Mouse (Mus musculus) brown adipose tissue, adult 24 weeks (tissue): ENCODE measurements at regions not wholly inside any gene's neighbourhood (a gene's known extent, or its start where the extent isn't known, plus 50 kb on each side); places are given as distances from the start of the nearest gene placed in this dataset.

ENCODE experiments used
- H3K27ac ChIP-seq: fragments of 200-500 bp; replicated peaks from 2 replicates; pipeline ENCODE4 v1.5.1; 2012; ENCODE audit warnings: low read depth, mild to moderate bottlenecking, low read length
- H3K4me1 ChIP-seq: fragments of 200-500 bp; 2 replicates; pipeline ENCODE4 v1.6.1; 2012; ENCODE audit warnings: low read length, mixed read lengths; ENCODE audit not compliant: control insufficient read depth, insufficient read depth, insufficient read length
- H3K4me3 ChIP-seq: fragments of 200-500 bp; 2 replicates; pipeline ENCODE4 v1.5.1; 2012; ENCODE audit warnings: low read depth, mild to moderate bottlenecking, low read length, moderate library complexity; ENCODE audit not compliant: insufficient read depth

DNA sequence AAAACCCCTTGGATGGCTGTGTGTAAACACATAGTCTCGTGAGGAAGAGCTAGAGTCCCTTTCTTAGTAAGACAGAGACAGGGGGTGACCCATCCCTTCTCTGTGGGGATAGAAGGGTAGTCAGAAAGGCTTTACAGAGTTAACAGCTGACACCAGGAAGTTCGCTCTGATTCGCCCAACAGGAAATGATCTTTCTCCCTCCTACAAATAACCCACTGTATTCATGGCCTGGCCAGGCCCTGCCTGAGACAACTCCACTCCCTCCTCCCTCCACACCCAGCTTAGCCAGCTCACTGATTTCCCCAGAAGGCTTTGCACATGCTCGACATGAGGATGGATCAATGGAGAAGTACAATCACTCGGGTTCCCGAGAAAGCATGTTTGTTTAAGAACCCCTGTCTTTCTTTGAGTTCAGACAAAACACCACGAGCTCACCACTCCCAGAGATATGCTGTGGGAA, 113.4 kb downstream of the Gm826 start:
- Histone ChIP-seq H3K4me3 (no peak overlapping the region), H3K4me1 (peaks cover 3% of the 10 kb centered on the region; the same call in 1 of the 2 replicates), H3K27ac (no peak overlapping the region)

DNA sequence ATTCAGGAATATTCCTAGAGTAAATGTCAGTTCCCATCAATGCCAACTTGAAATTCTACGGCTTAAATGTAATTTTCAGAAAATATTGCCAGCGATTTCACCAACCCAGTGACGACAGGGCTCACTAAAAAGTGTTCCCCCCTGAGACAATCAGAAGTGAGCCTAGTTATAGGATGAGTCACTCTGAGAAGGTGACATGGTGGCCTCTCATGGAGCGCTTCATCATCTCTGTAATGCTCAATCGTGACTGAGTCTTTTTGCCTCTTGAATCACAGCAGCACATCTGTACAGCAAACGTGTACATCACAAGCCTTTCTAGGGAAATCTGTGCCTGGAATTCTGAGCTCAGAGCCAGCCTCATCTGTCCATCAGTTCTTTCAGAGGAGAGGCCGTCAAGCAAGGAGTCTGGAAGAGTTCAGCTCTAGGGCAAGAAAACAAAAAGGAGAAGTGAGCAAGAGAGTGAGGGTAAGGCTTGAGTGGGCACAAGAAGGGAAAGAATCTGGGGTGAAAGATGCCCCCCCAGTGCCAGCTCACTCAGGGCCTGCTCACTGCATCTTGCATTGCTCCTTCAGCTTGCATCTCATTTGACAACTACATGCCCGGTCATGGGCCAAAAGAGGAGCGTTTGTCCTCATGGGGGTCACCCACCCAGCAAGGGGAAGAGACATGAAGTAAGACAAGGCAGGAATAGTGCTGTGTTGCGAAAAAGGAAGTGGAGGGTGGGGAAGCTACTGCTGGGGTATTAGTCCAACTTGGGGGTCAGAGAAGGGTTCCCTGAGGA, 119.7 kb downstream of the Gm826 start:
- H3K27ac ChIP-seq: peak overlapping the region; percentile 9
- H3K4me3 ChIP-seq: no peak overlapping the region
- H3K4me1 ChIP-seq: no peaks in the 10 kb centered on the region

- Histone ChIP-seq H3K4me1 (no peaks in the 10 kb centered on the region), H3K27ac (0 out of 2 replicates have a peak overlapping the region, but pooled peaks have one; percentile 8), H3K4me3 (no peak overlapping the region)
These were observed 123.5 kb downstream of the Gm826 start for GRCm38 (mm10) chr2:160210507-160210906.

DNA sequence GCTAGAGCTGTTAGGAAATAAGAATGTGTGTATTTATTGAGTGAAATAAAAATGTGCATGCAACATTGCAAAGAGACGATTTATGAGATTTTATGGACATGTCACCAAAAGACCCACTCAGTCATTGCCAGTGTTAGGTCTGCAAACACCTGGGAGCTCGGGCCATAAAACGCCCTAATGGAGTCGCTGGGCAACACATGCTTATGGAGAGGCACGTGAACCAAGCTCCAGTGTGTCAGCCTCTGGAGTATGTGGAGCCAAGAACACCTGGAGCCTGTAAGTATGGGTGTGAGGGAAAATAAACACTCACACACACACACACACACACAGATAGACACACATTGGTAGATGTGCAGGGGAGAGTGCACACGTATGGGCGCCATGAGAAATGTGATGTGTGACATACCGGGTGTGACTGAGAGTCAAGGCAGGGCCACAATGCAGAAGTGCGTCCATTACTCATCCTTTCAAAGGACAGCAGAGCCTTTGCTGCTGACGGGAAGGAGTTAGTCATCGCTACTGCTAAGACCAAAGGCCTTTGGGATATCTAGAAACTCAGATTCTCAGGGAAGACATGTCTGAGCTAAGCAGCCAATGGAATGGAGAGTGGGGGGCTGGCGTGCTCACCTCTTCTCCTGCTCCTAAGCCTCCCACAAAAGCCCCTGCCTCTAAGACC, 124.2 kb downstream of the Gm826 start:
- 0 out of 2 replicates have a peak overlapping the region, but pooled peaks have one; percentile 8 for H3K27ac ChIP-seq
- no peaks in the 10 kb centered on the region for H3K4me1 ChIP-seq
- no peak overlapping the region for H3K4me3 ChIP-seq

DNA sequence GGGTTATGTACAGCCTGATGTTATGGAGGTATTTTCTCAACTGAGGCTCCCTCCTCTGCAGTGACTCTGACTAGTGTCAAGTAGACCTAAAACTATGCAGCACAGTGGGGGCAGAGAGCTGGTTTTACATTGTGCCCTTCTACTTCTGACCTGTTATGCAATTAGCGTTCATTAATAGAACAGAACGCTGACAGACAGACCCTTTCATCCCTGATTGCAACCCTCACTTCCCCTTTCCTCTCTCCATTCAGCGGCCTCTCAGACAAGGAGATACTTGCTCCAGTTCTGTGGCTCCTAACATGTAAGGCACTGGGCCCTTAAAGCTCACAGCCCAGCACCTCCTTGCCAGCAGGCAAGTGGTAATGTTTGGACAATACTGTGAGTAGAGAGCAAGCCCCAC, 125.7 kb downstream of the Gm826 start:
- H3K4me1 ChIP-seq: no peaks in the 10 kb centered on the region
- peak overlapping the region; percentile 47; the same call in 1 of the 2 replicates for H3K27ac ChIP-seq
- no peak overlapping the region for H3K4me3 ChIP-seq

DNA sequence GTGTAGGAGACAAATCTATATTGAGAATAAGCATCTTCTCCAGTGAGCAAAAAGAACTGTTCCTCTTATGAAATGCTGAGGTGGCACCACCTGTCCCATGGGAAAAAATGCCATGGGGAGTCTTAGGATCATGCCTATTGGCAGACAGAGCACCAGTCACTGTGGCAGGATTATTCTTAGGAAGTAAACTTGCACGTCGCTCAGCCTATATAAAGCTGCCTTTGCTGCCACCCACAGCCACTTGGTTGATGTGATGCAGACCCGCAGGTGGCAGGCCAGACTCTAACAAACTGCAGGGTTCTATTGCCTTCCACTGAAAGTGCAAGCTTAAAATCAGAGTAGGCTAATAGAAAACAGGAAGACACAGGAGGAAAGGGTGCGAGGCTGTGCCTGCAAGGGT, 126.7 kb downstream of the Gm826 start:
- Histone ChIP-seq H3K4me1 (no peaks in the 10 kb centered on the region), H3K27ac (no peak overlapping the region), H3K4me3 (no peak overlapping the region)

DNA sequence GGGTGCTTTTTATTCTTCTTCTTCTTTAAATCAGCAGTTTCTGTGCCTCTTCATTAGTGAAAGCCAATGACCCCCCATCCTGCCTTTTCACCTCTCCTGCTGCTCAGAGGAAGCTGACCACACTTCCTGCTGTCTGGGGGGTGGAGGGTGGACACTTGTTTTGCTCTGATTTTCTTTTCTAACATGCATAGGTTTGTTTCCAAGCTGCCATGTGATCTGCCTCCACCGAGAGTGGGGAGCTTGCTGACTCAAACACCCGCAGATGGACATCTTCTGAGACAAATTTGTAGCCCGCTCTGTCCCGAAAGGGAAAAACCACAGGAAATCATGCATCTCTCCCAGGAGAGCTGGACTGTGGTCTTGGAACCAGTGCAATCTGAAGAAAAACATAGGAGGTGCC, 141.3 kb downstream of the Gm826 start:
- H3K4me3 ChIP-seq: no peak overlapping the region

DNA sequence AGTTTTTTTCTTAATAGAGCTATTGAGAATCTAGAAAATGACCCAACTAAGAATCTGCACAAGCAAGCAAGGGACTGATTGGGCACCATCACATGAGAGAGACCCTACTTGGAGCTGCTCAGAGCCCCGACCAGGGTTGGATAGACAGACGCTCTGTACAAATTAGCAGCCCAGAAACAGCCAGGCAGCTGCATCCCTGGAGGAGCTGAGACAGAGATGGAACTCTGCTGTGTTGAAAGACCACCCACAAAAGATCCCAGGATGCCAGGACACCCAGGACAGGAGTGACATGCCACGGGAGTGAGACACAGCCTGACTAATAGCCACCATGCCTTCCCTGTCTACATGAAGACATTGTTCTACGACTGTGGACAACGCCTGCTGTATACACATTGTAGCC, 147.9 kb downstream of the Gm826 start:
- Histone ChIP-seq H3K4me3 (no peak overlapping the region), H3K4me1 (no peaks in the 10 kb centered on the region), H3K27ac (no peak overlapping the region)

More for the DNA sequence above, 141.3 kb downstream of the Gm826 start:
- Histone ChIP-seq H3K4me1 (no peaks in the 10 kb centered on the region), H3K27ac (no peak overlapping the region)

- H3K27ac ChIP-seq: no peak overlapping the region
- H3K4me1 ChIP-seq: no peaks in the 10 kb centered on the region
- no peak overlapping the region for H3K4me3 ChIP-seq
These were observed 162.9 kb downstream of the Gm826 start for GRCm38 (mm10) chr2:160170975-160171515.

DNA sequence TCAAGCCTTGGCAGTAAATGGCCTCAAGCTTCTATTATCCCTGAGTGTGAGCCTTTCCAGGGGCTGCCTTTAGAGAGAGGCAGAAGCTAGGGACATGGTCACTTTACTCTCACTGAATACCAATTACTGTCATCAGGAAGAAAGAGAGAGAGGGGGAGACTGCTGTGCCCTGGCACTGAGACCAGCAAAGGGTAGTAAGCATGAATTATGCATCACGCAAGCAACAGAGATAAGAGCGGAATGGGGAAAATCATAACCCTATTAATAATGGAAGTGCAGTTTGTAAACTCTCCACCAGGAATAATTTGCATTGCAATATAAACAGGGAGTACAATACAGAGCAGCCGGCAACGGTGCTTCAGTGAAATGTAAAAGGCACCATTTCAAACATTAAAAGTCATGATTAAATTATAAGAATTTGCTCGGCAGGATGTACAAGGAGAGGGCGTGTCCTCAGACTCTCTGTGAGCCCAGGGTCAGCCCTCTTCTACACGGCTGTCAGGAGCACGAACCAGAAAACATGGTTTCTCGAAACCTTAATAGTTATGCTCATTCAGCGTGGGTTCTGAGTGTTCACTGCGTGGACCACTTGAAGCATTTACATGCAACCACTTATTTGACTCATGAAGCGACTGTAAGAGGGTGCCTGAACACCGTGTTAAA, 175.2 kb downstream of the Gm826 start:
- H3K27ac ChIP-seq: no peak overlapping the region
- 0 out of 2 replicates have a peak, but pooled peaks cover 3% of the 10 kb centered on the region for H3K4me1 ChIP-seq
- no peak overlapping the region for H3K4me3 ChIP-seq

DNA sequence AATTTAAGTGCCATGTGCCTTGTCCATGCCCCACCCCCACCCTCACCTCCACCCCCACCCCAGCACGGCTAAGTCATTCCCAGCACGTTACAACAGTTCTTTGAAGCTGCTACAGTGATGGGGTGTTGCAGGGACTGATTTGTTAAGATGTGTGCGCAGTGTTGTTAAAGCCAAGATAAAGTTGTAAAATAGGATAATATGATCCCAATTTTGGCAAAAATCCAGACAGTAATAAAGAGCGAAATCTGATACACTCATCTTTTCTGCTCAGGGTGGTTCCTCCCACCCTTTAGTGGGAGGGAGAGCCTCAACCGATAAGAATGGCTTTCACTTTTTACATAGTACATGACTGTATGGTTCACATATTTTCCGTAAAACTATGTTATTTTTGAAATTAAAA, 180.2 kb downstream of the Gm826 start:
- no peak overlapping the region for H3K27ac ChIP-seq
- no peak overlapping the region for H3K4me3 ChIP-seq
- peaks cover 7% of the 10 kb centered on the region for H3K4me1 ChIP-seq

- peaks cover 7% of the 10 kb centered on the region for H3K4me1 ChIP-seq
- no peak overlapping the region for H3K27ac ChIP-seq
- H3K4me3 ChIP-seq: no peak overlapping the region
These were observed 181.9 kb downstream of the Gm826 start for GRCm38 (mm10) chr2:160152101-160152500.

DNA sequence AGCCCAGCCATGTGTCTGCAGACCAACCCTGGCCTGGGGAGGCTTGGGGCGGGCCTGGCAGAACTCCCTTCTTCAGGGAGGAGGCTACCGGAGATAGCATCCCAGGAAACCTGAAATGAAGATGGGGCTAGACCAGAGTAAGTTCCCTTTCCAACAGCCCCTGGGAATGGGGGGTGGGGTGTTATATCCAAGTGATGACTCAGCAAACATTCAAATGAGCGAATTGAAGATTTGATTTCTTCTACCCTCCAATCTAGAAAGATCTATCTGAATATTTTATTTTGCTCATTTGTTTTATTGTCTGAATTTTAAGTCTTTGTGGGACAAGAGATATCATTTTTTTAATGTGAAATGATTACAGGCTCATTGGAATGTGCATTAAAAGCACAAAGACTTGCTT, 185.0 kb downstream of the Gm826 start:
- H3K4me1 ChIP-seq: peaks cover 7% of the 10 kb centered on the region
- H3K27ac ChIP-seq: no peak overlapping the region
- no peak overlapping the region for H3K4me3 ChIP-seq

DNA sequence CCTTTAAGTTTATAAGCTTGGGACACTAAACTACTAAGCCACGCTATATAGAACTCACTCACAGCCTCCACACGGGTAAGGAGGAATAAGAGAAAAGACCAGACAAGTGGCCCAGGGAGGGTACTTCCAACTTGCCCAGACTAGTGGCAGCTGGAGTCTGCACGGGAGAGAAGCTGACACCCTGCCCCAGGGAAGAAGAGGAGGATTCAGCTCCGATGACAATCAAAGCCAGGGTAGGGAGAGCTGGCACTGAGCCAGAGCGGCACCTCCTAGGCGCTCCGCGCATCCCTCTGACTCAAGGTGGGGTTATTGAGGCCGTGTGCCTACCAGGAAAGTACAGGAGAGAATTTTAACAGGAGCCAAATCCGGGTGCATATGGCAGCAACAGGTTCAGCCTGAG, 185.4 kb downstream of the Gm826 start:
- peaks cover 7% of the 10 kb centered on the region for H3K4me1 ChIP-seq
- no peak overlapping the region for H3K27ac ChIP-seq

DNA sequence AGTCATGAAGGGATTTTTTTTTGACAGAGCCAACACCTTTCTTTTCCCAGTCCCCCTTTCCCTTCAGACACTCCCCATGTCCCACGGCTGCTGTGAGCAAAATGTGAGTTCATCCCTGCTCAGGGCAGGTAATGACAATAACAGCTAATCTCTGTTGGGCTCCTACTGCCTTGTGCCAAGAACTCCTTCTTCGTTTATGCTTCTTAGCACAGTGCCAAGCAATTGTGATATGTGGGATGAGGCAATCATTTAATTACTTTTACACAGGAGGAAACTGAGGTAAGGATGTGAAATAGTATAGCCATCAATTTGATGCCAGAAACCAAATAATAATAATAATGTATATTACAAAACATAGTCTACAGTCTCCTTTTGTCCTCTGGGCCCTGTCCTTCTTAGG, 185.9 kb downstream of the Gm826 start:
- no peak overlapping the region for H3K27ac ChIP-seq

More for the DNA sequence above, 185.4 kb downstream of the Gm826 start:
- H3K4me3 ChIP-seq: no peak overlapping the region

More for the DNA sequence above, 185.9 kb downstream of the Gm826 start:
- Histone ChIP-seq H3K4me3 (no peak overlapping the region), H3K4me1 (peaks cover 7% of the 10 kb centered on the region)
